Mouse (Mus musculus): ENCODE measurements around the gene Arhgap19.

The Arhgap19 gene

GRCm38 (mm10) chr19:41737657-41738428 lies 64.0 kb downstream of the Arhgap19 start:
- no peak for DNase-seq

- DNase-seq, result no peak
These were observed 67.2 kb downstream of the Arhgap19 start for GRCm38 (mm10) chr19:41734685-41735084.

GRCm38 (mm10) chr19:41725491-41725890 lies 76.4 kb downstream of the Arhgap19 start:
- no peak for DNase-seq

GRCm38 (mm10) chr19:41724831-41725470 lies 76.9 kb downstream of the Arhgap19 start:
- no peak for DNase-seq

GRCm38 (mm10) chr19:41723337-41723736 lies 78.5 kb downstream of the Arhgap19 start:
- no peak for DNase-seq

- no peak for DNase-seq
These were observed 82.4 kb downstream of the Arhgap19 start for GRCm38 (mm10) chr19:41719436-41719835.

Measured in kidney, adult 9 months (tissue).